9 mouse cellular contexts compared by ENCODE assay signal in genomic region chr14:46564998-46565397, GRCm38 (mm10).
A peak's percentile ranks its signal among the peaks of the same experiment; 100 is the strongest.
DNase-seq lines count a peak whose midpoint lies in the region; ATAC-seq and TF ChIP-seq lines count a peak whose summit lies in the region.
"Had no signal": no experiment of that assay in that cellular context is flagged by ENCODE, and none has a peak within 500 bp of the region (broad histone marks: within the 10 kb centered on the region; RNA-seq: fewer than 3 reads in every experiment).

No protein-coding gene starts in this region.

- H3K27ac ChIP-seq in kidney, embryonic 15.5 days = no peak overlapping the region
- H3K27ac ChIP-seq in heart, embryonic 10.5 days = 0 out of 2 replicates have a peak overlapping the region, but pooled peaks have one; percentile 13
- H3K27ac ChIP-seq in midbrain, postnatal 0 days (ENCODE audit: low read depth, low read length) = no peak overlapping the region
- H3K27ac ChIP-seq: lung, embryonic 15.5 days had no signal

- peak; percentile 75 for TF ChIP-seq CTCF in midbrain, postnatal 0 days (IDR thresholded peaks at IDR 0.05)

- WGBS in kidney, embryonic 15.5 days = 20% methylated on average over 3 of the region's 3 CpGs
- 20% methylated on average over 3 of the region's 3 CpGs for WGBS in heart, embryonic 10.5 days
- WGBS in midbrain, postnatal 0 days = 16% methylated on average over 3 of the region's 3 CpGs

- H3K9me3 ChIP-seq in kidney, embryonic 15.5 days (replicated peaks) = no peaks in the 10 kb centered on the region
- H3K9me3 ChIP-seq in heart, embryonic 10.5 days = no peaks in the 10 kb centered on the region
- H3K9me3 ChIP-seq in midbrain, postnatal 0 days (ENCODE audit: low read length) = no peaks in the 10 kb centered on the region
- H3K9me3 ChIP-seq: lung, embryonic 15.5 days had no signal

- DNase-seq in kidney, adult 18-20 months = peak; percentile 60
- peak; percentile 1 for DNase-seq in MEL-GATA-1-ER (ENCODE audit: extremely low read depth, low read depth)
- DNase-seq in cerebellum, postnatal 36 days = peak; percentile 20 to 33
- no peak for DNase-seq in heart, embryonic 10.5 days (ENCODE audit: low spot score)
- DNase-seq in layer of hippocampus, postnatal 14 days (ENCODE audit: low spot score in 2 of 2) = peak; percentile 19 to 42
- peak; percentile 61 for DNase-seq in midbrain, postnatal 0 days (ENCODE audit: low spot score)

- no peak overlapping the region for H3K4me3 ChIP-seq in kidney, embryonic 15.5 days (replicated peaks)
- no peak overlapping the region for H3K4me3 ChIP-seq in heart, embryonic 10.5 days
- no peak overlapping the region for H3K4me3 ChIP-seq in midbrain, postnatal 0 days (ENCODE audit: low read depth, low read length)
- H3K4me3 ChIP-seq: lung, embryonic 15.5 days had no signal

- H3K4me2 ChIP-seq in kidney, embryonic 15.5 days = no peak overlapping the region
- no peak overlapping the region for H3K4me2 ChIP-seq in midbrain, postnatal 0 days (ENCODE audit: low read depth, low read length, poor library complexity, severe bottlenecking)
- H3K4me2 ChIP-seq: lung, embryonic 15.5 days had no signal

- no peak for ATAC-seq in kidney, embryonic 15.5 days (replicated peaks; ENCODE audit: low FRiP score)
- ATAC-seq in midbrain, postnatal 0 days (ENCODE audit: low FRiP score) = no peak
- no peak for ATAC-seq in monocyte, adult 5-6 weeks (replicated peaks; ENCODE audit: insufficient number of reproducible peaks, low FRiP score, low TSS enrichment, poor library complexity, severe bottlenecking)

- H3K9ac ChIP-seq in kidney, embryonic 15.5 days = no peak overlapping the region
- no peak overlapping the region for H3K9ac ChIP-seq in midbrain, postnatal 0 days (replicated peaks; ENCODE audit: low read length, poor library complexity, severe bottlenecking)
- H3K9ac ChIP-seq: lung, embryonic 15.5 days had no signal

- H3K4me1 ChIP-seq in kidney, embryonic 15.5 days = peaks cover 21% of the 10 kb centered on the region
- peaks cover 22% of the 10 kb centered on the region for H3K4me1 ChIP-seq in heart, embryonic 10.5 days
- H3K4me1 ChIP-seq in midbrain, postnatal 0 days (ENCODE audit: insufficient read depth, low read length) = no peaks in the 10 kb centered on the region

- H3K36me3 ChIP-seq in kidney, embryonic 15.5 days = no peaks in the 10 kb centered on the region
- no peaks in the 10 kb centered on the region for H3K36me3 ChIP-seq in heart, embryonic 10.5 days
- H3K36me3 ChIP-seq in midbrain, postnatal 0 days (ENCODE audit: insufficient read depth, low read length) = no peaks in the 10 kb centered on the region
- H3K36me3 ChIP-seq: lung, embryonic 15.5 days had no signal

- no peaks in the 10 kb centered on the region for H3K27me3 ChIP-seq in kidney, embryonic 15.5 days
- no peaks in the 10 kb centered on the region for H3K27me3 ChIP-seq in heart, embryonic 10.5 days (ENCODE audit: insufficient read depth, poor library complexity, severe bottlenecking)
- no peaks in the 10 kb centered on the region for H3K27me3 ChIP-seq in midbrain, postnatal 0 days (ENCODE audit: insufficient read depth, low read length)
- H3K27me3 ChIP-seq: lung, embryonic 15.5 days had no signal
